Mouse (Mus musculus): ENCODE data around the gene Klc2. TPM values are rescaled to one million over a fixed set of nuclear protein-coding genes. Genes with fewer than 3 reads are reported as not detected.
"Not testable (repeated sequence)": the region's sequence is repeated elsewhere in the genome, so short reads cannot be mapped to it uniquely, and the experiment has no call there.

Gene Klc2
- 100 to 1,000 TPM; 220 to 226 TPM for total RNA-seq (2021)
- long read RNA-seq, experiment 1, transcript Klc2-204 (16 exons, 3,169 nt), result major isoform, 55 of 132 reads
- long read RNA-seq, experiment 1, partial matches to known transcripts, result 14 of 132 reads
- long read RNA-seq, experiment 1, other reads (novel, unspliced or antisense), result 62 of 132 reads
- long read RNA-seq, experiment 2, transcript Klc2-204 (16 exons, 3,169 nt), result major isoform, 57 of 145 reads
- long read RNA-seq, experiment 2, partial matches to known transcripts, result 10 of 145 reads
- long read RNA-seq, experiment 2, other reads (novel, unspliced or antisense), result 76 of 145 reads

DNA sequence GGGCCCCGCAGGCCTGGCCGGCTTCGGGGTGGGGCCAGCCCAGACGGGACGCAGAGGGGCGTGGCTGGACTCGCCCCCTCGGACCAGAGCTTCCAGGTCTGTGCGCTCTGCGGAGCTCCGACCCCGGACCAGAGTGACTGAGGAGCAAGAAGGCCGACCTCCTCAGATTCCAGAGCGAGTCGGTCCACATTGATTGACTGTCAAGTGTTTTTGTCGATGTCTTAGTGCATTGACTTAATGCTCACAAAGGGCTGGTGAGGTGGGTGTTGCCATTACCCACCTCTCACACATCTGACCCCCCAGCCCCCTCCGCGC, at the start of gene Klc2:
Gene Klc2, minus strand, starts transcription at position 177 of the 315 bp plus-strand sequence.
- intact Hi-C loops (cut with DNase I), result no loop called here
- no peak for DNase-seq (ENCODE audit: low spot score in 2 of 2)

GRCm38 (mm10) chr19:5167477-5167876, 49.1 kb upstream of the Klc2 start:
- DNase-seq (ENCODE audit: low spot score in 2 of 2), result no peak
- intact Hi-C loops (cut with DNase I), result no loop called here

GRCm38 (mm10) chr19:5164380-5164779, 46.0 kb upstream of the Klc2 start:
- no peak for DNase-seq (ENCODE audit: low spot score in 2 of 2)
- intact Hi-C loops (cut with DNase I), result no loop called here

- DNase-seq (ENCODE audit: low spot score in 2 of 2), result no peak
- intact Hi-C loops (cut with DNase I), result no loop called here
These were observed 43.6 kb upstream of the Klc2 start for GRCm38 (mm10) chr19:5161913-5162312.

DNA sequence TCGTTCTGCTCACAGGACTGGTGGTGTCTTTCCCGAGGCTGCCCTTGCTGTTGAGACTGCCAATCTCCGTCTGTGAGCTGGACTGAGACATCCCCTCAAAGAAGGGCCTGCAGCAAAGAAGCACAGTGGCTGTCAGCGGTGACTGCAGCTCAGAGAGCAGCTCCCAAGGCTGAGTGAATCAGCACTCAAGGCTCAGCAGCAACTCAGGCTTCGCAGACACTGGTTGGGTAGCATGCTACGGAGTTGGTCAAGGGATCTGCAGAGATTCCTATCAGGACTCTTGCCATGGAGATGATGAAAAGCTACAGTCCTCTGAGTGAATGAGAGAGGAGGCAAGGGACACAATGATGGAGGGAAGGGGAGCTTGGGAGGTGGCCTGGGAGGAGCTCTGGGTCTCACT, 33.9 kb upstream of the Klc2 start:
- no peak for DNase-seq (ENCODE audit: low spot score in 2 of 2)
- intact Hi-C loops (cut with DNase I), result no loop called here

DNA sequence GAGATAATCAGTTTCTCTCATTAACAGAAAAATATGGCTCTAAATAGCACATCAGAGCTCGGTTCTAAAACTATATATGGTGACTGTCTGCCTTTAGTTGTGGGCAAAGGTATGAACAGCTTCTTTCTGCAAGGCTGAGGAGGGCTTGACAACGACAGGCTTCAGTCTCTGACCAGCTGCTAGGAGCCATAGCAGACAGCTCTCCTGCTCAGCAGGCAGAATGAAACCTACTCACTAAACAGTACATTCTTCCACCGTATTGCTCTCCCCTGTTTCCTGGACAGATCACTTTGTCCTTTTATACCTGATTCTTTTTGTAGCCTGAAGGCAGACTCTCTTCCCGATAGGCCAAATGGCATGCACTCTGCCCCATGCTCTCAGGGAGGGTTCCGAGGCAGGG, 33.4 kb upstream of the Klc2 start:
- no peak for DNase-seq (ENCODE audit: low spot score in 2 of 2)
- intact Hi-C loops (cut with DNase I), result no loop called here

GRCm38 (mm10) chr19:5151331-5151730, 33.0 kb upstream of the Klc2 start:
- intact Hi-C loops (cut with DNase I), result no loop called here
- peak; percentile 85 to 90 for DNase-seq (ENCODE audit: low spot score in 2 of 2)

DNA sequence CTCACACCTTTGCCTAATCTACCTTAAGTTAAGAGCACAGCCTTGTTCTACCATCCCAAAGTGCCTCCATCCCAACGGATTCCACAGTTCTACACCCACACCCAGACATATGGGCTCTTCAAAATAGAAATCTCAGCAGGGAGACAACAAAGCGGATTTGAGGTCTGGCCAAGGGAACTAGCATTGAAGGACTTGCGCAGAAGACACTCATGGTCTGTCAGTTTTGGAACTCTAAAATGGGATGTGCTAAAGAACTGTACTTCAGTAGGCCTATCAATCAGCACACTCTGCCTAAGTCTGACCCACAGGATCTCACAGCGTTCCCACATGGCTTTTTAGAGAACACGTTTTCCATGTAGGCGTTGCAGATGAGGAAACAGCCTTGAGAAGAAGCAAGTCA, 32.0 kb upstream of the Klc2 start:
- DNase-seq (ENCODE audit: low spot score in 2 of 2), result peak; percentile 70 to 88
- intact Hi-C loops (cut with DNase I), result no loop called here

GRCm38 (mm10) chr19:5149041-5149440, 30.7 kb upstream of the Klc2 start:
- DNase-seq (ENCODE audit: low spot score in 2 of 2); intact Hi-C loops (cut with DNase I): not testable (repeated sequence)

GRCm38 (mm10) chr19:5139640-5140039, 21.3 kb upstream of the Klc2 start:
- DNase-seq (ENCODE audit: low spot score in 2 of 2), result peak; percentile 84 to 89
- intact Hi-C loops (cut with DNase I), result loop anchor here (2.0 kb wide), 1 partner anchor 45 kb away; no protein-coding TSS in a partner anchor

GRCm38 (mm10) chr19:5131237-5131636, 12.9 kb upstream of the Klc2 start:
- no peak for DNase-seq (ENCODE audit: low spot score in 2 of 2)
- intact Hi-C loops (cut with DNase I), result no loop called here

DNA sequence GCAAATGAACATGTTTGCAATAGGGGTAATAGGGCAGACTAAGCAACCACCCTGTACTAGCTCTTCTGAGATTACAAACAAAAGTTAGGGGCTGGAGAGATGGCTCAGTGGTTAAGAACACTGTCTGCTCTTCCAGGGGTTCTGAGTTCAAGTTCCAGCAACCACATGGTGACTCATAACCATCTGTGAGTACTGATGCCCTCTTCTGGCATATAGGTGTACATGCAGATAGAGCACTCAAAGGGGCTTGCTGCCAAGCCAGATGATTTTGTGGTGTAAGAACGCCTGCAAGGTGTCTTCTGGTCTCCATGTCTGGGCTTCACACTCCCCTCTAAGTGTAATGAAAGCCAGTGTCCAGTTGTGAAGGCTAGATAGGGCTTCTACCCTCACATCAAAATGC, 11.4 kb upstream of the Klc2 start:
- DNase-seq (ENCODE audit: low spot score in 2 of 2), result peak in 1 of 2 experiments; percentile 44
- intact Hi-C loops (cut with DNase I), result no loop called here

DNA sequence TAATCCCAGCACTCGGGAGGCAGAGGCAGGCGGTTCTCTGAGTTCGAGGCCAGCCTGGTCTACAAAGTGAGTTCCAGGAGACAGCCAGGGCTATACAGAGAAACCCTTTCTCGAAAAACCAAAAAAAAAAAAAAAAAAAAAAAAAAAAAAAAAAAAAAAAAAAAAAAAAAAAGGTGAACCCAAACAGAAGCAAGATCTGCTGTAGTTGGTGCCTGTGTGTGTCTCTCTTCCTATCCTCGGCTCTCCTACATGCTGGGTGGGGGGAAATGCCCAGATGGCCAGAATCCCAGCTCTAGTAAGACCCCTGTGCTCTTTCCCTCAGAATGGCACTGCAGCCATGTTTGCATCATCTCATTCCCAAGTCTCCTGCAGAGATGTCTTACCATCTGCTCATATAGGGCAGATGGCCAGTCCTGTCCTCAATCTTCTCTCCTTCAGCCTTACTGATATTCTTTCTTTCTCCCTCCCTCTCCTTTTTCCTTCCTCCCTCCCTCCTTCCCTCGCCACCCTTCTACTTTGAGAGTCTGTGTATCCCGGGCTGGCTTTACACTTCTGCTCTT, 5.8 kb upstream of the Klc2 start:
- DNase-seq (ENCODE audit: low spot score in 2 of 2), result no peak
- intact Hi-C loops (cut with DNase I), result no loop called here

GRCm38 (mm10) chr19:5123241-5123640, 4.9 kb upstream of the Klc2 start:
- intact Hi-C loops (cut with DNase I), result no loop called here
- no peak for DNase-seq (ENCODE audit: low spot score in 2 of 2)

DNA sequence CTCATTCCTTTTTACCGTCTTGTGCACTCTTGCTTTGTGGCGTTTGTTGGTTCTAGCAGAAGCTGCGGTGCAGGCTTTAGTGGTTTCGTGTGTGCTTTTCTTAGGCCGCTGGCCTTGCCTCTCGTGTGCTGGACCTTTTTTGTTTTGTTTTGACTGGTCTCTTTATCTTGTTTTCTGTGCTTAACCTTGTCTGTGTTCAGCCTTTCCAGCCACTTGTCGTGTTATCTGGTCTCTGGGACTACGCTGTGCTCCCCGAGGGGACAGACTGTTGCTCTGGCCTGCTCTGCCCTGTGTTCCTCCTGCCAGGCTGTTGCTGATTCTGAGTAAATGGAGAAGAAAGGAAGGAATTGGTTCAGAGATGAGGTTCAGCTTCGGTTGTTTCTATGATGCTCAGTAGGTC, 4.1 kb upstream of the Klc2 start:
- intact Hi-C loops (cut with DNase I), result no loop called here
- DNase-seq (ENCODE audit: low spot score in 2 of 2), result no peak

GRCm38 (mm10) chr19:5117494-5118383, 621 bp downstream of the Klc2 start:
- intact Hi-C loops (cut with DNase I), result no loop called here

DNA sequence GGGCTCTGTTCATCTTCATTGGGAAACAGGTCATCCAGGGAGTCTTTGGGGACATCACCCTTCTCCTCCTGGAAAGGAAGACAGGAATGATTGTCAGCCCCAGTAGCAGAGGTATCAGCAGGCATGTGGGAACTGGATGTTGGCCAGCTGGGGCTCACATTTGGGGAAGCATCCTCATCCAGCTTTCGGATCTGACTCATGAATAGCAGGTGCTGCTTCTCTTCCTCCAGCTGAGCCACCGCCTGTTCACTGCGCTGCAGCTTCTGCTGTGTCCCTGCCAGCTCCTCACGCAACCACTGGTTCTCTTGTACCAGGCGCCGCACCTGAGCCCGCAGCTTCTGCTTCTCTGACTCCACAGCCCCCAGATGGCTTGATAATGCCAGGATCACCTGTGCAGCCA, 4.6 kb downstream of the Klc2 start:
- DNase-seq (ENCODE audit: low spot score in 2 of 2), result peak in 1 of 2 experiments; percentile 65
- intact Hi-C loops (cut with DNase I), result no loop called here

More at GRCm38 (mm10) chr19:5117494-5118383, 621 bp downstream of the Klc2 start:
- DNase-seq (ENCODE audit: low spot score in 2 of 2), result peak; percentile 86 to 90

- intact Hi-C loops (cut with DNase I), result no loop called here
- DNase-seq (ENCODE audit: low spot score in 2 of 2), result no peak
These were observed 8.5 kb downstream of the Klc2 start for GRCm38 (mm10) chr19:5109659-5110453.

DNA sequence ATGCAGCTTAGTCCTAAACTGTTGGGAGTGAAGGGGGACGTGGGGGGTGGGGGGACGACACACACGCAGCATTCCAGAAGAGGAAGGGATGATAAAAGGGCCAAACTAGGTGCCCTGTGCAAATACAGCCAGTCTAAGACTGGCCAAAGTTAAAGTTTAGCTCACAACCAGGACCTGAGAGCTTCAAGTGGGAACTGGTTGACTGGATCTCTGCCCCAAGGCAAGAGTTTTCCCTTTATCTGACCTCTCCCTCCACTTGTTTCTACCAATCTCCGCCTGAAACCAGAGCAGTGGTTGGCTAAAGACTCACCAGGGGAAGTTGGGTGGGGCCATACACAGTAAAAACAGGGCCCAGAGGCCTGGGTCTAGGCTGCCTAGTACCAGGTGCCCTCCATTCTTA, 9.7 kb downstream of the Klc2 start:
- intact Hi-C loops (cut with DNase I), result no loop called here
- no peak for DNase-seq (ENCODE audit: low spot score in 2 of 2)

GRCm38 (mm10) chr19:5108271-5108575, 10.1 kb downstream of the Klc2 start:
- DNase-seq (ENCODE audit: low spot score in 2 of 2), result no peak

More at GRCm38 (mm10) chr19:5108271-5108575, 10.1 kb downstream of the Klc2 start:
- intact Hi-C loops (cut with DNase I), result no loop called here
